Mouse (Mus musculus) inflammation-experienced regulatory T-cells, adult 6 months (primary cell): ENCODE data around the gene Sorbs1. TPM values are rescaled to one million over a fixed set of nuclear protein-coding genes. Genes with fewer than 3 reads are reported as not detected.
"Not testable (repeated sequence)": the region's sequence is repeated elsewhere in the genome, so short reads cannot be mapped to it uniquely, and the experiment has no call there.

ENCODE experiments used
- ATAC-seq: one replicate; pipeline ENCODE4 v1.8.0; 2017
- polyA plus RNA-seq, 3 experiments: library from polyadenylated mRNA; unstranded; fragments of 100-300 nt; shearing (Covaris generic); gene quantifications; one replicate each; pipeline ENCODE4 v1.2.1; 2017

Gene Sorbs1
- polyA plus RNA-seq, result 10 to 100 TPM; 12.3 to 23.7 (median 19.6) TPM

DNA sequence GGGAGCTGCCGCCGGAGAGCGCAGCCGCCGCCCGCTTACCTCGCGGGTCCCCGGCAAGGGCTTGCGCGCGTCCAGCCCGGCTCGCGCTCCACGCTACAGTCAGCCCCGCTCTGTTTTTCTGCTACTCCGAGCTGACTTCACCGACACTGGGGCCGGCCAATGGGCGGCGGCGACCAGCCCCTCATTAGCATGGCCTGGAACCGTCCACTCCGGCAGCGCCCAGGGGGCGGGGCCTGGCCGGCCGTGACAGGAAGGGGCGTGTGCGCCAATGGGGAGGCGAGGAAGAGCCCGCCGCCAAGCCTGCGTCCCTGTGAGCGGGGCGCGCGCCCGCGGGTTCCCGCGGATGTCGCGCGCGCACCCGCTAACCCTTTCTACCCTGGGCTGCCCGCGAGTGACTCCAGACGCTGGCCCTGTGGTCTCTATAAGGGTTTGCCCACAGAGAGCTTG, at the start of gene Sorbs1:
Sorbs1 (minus strand) TSS at position 148 of the 447 bp plus-strand sequence.
- ATAC-seq, result peak; percentile 93

DNA sequence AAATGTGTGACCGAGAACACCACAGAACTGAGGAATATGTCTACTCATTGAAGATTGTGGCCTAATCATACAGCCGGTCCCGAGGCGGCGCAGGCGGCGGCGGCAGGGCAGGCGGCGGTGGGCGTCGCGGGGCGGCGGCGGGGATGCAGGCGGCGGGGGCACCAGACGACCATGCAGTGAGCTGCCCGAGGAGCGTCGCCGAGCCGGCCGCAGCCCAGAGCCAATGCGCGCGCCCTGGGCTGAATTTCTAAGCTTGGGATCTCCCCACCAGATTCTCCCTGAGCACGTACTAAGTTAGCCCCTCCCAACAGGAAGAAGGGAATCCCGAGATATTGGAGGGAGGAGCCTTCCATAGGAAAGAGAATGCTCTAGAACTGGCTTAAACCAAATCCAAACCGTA, 47.9 kb upstream of the Sorbs1 start:
- ATAC-seq, result not testable (repeated sequence)

DNA sequence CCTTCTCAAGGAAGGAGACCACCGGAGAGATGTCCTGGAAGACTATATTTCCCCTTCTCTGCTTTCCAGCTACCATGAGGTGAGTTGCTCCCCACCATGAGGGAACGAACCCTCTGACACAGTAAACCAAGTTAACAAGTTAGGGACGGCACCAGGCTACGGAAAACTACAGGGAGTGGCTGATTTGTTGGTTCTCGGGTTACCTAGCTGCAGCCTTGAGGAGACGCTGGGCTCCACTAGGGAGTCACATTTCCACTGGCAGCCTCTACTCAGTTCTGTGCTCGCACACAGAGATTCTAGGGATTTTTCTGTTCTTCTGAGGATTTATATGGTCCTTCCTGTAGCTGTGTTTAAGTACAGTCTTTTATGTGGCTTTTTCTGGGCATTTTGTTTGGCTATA, 42.5 kb upstream of the Sorbs1 start:
- ATAC-seq, result no peak

DNA sequence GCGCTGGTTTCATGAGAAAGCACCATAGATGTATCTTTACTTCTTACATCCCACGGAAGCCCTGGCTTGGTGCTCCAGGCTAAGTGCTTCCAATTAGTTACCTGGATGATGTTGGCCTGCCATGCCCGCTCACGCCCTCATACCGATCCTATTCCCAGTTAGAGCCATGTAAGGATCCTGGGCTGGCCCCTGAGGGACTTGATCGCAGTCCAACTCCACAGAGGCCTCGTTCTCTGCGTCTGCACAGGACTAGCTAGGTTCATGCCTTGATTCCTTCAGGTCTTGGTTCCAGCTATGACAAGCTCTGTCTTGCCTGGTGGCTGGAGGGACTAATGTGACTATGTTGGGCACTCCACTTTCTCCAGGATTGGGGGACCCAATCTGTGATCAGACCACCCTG, 41.6 kb upstream of the Sorbs1 start:
- no peak for ATAC-seq

DNA sequence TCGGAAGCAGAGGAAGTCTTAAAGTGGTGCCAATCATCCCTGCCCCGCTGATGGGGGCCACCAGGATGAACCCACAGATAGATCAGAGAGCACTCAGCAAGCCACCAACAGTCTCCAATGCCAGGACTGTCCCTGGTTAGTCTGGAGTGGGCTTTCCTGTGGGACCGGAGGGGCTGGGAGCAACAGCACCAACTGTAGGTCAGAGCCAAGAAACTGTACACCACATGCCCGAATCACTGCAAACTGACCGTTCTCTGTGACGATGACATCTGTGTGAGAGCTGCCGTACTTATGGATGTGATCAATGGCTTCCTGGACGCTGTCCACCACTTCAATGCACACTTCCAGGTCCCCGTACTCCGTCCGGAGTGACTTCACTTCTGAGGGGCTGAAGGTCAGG, 40.8 kb upstream of the Sorbs1 start:
- no peak for ATAC-seq

DNA sequence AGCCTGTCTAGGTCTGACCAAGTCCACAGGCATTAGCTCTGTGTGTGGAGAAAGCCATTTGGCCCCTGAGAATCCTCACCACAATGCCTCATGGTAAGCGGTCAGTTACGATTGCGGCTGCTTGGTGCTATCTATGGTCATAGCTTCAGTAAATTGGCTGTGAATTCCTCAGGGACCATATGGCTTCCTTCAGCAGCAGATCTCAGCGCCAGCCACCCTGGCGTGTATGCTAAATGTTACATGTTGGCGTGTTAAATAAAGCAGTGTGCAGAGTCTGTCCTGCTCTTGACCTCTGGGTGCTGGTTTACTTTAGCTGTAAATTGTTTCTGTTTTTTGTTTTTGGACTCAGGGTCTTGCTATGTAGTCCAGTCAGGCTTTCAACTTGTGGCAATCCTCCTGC, 40.3 kb upstream of the Sorbs1 start:
- ATAC-seq, result no peak

DNA sequence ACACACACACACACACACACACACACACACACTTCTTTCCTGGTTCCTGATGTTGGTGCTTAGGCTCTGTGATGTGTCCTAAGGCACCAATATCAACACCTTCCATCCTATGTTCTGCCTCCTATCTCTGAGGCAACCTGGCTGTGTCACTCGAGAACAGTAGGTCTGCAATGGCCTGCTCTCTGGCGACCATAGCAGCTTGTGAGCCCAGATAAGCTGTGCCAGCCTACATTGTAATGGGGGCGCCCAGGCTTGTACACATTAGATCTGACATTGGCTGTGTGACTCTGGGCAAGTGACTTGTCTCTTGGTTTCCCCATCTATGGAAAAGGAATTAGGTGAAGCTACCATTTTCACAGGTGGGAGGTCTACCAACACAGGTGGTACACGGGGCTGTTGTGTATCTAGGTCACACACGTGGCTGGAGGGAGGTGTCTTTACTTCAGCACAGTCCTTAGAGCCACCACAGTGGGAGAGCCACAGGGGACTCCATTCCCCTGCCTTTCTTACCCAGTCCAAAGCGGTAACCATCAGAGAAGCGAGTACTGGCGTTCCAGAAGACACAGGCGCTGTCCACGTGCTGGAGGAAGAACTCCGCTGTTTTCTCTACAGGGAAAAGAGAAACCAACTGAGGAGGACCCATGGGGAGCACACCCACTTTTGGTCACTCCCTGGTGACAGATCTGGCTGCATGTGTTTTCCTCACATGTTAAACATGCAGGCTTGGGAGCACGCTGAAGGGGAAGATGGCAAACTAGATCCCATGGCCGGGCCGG, 39.6 kb upstream of the Sorbs1 start:
- ATAC-seq, result no peak

DNA sequence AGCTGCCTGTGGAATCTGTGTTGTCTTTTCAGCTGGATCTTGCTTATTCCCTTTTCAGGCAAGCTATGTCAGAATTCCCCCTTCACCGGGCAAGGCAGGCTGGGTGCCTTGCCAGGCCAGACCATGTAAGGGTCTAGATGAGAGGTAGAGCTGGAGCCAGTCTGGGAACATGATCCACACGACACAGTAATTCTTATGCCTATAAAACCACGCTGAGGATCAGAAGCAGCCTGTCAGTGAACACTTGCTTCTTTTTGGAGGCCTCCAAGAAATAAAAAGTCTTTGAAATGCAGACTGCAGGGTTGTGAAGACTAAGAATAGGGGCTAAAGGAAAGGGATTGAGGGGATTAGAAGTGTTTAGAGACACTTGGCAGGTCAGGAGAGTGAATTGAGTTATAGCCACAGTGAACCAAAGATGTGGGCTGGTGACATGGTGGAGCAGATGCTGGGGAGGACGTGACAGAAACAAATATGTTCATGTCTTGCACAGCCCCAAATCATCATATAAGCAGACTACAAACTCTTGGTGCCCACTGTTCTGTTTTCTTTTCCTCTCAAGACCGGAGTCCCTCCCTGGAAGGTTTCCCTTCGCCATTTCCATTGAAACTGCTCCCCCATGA, 36.0 kb upstream of the Sorbs1 start:
- no peak for ATAC-seq

DNA sequence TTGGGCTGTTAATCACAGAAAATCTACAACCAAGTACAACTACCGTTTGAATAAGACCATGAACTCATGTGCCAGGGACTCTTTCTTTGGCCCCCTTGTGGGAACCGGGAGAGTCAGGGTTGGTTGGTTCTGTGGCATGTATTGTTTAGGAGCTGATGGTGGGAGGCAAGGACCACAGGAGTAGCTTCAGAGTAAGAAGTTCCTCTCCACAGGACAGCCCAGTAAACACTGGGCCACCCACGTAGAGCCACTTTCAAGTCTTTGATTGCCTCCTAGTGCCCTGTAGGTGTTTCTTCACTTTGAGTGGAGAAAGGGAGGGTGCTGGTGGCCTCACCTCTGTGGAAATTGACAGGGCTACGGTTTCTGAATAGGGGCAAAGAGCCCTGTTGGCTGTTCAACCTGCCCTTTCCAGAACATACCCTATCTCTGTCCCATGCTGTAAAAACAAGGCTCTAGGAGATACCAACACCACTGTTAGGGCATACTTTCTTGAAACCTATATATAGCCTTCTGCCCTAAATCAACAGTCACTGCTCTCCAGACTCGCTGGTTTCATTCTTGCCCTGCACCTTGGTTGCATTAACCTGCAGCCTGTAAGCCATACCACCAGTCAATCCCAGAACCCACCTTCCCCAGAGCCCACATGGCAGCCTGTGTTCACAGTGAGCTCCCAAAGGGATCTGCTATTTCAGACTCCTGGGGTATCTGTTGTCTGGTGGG, 35.4 kb upstream of the Sorbs1 start:
- no peak for ATAC-seq

DNA sequence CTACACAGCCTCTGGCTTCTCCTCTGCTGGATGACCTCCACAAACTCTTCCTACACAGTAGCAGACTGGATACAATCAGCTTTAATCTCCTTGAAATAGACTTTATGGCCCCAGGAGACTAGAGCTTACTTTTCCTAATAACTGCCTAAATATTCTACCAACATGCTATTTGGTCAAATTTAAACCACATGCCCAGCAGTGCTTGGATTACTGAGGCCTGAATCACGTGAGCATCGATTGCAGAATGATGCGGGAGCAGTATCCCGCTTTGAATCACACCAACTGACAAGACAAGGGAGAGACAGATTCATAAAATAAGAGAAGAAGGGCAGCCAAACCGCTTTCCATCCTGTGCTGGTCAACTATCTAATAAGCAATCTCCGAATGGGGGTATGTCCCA, 34.8 kb upstream of the Sorbs1 start:
- ATAC-seq, result no peak

DNA sequence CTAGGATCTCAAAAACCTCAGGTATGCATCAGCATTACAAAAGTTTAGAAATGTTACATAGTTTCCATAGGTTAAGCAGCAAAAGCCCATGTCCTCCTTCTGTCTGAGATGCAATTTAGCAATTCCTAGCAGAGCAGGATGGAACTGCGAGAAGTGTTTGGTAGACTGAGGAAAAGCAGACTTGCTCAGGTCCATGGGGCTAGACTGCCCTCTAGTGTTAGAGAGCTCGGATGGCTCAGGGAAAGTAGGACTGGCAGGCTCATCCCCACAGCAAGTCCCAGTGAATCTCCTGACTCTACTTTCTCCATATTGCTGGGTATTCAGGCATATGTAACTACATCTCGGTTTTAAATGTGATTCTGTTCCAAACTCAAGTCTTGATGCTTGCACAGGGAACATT, 31.3 kb upstream of the Sorbs1 start:
- ATAC-seq, result no peak

DNA sequence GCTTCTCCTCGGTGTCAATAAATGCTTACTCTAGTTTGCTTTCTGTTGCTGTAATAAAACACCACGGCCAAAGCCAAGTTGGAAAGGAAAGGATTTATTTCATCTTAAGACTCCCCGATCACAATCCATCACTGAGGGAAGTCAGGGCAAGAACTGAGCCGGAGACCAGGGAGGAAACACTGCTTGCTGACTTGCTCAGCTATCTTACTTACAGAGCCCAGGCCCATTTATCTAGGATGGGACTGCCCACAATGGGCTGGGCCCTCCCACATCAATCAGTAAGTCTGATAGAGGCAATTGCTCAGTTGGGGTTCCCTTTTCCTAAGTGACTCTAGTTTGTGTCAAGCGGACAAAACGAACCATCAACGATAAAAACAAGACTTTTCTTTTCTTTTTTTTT, 29.2 kb upstream of the Sorbs1 start:
- no peak for ATAC-seq

DNA sequence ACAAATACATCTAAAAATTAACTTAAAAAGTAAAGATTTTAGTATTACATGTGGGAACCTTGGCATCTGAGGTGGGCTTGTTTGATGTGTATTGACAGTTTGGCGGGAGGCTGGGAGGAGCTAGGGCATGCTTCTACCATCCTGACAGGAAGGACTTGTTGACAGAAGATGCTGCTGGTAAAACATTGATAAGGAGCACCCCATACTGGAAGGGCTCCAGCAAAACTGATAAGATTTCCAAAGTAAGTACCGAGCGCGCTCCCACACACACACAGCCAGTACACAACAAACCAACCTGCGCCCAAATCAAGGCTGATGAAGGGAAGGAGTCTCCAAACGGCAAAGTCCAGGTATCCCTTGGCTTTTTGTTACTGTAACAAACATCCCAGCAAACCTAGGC, 22.9 kb upstream of the Sorbs1 start:
- no peak for ATAC-seq

DNA sequence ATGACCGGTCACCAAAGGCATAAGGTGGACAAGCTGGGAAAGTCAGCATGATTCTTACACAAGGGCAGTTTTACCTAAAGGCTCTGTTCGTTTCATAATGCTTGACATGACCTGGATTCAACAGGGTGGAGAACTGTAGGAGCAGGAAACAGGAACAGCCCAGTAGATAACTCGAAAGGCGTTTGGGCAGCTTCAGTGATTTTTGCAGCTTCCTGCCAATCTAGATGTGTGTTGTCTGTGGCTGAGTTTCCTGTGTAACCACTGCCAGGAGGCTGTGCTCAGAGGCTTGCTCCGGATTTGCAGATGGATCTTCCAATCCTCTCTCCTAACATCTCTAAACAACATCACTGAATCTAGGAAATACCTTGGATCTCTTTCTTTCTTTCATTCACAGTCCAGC, 18.9 kb upstream of the Sorbs1 start:
- no peak for ATAC-seq

DNA sequence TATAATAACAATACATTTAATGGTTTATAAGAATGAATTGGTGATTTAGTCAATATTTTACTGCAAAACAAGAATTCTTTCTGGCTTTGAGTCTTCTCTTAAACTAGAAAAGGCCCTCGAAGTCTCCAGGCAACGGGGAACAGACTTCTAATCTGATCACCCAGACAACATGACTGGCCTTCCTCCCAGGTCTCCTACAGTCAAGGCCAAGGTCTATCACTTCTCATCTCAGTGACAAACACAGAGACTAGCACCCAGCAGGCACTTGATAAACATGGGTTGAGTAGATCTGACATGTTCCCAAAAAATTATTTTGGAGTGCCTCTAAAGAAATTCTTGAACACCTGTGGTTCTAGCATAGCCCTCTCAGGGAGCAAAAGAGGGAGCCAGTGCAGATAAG, 16.7 kb upstream of the Sorbs1 start:
- ATAC-seq, result no peak

DNA sequence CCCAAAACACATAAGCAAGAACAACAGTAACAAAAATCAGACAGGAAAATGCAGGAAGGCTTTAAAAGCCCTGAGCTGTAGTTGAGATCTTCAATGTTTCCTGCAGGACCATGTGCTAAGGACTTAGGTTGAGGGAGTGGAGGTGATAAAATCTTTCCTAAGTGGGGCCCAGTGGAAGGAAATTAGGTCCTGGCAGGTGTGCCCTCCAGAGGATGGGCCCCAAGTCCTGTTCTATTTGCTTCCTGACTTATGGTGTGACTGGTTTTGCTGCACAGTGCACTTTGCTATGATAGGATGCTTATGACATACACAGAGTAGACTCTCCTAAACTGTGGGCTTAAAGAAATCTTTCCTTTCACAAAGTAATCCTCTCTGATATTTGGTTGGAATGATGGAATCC, 14.7 kb upstream of the Sorbs1 start:
- no peak for ATAC-seq

DNA sequence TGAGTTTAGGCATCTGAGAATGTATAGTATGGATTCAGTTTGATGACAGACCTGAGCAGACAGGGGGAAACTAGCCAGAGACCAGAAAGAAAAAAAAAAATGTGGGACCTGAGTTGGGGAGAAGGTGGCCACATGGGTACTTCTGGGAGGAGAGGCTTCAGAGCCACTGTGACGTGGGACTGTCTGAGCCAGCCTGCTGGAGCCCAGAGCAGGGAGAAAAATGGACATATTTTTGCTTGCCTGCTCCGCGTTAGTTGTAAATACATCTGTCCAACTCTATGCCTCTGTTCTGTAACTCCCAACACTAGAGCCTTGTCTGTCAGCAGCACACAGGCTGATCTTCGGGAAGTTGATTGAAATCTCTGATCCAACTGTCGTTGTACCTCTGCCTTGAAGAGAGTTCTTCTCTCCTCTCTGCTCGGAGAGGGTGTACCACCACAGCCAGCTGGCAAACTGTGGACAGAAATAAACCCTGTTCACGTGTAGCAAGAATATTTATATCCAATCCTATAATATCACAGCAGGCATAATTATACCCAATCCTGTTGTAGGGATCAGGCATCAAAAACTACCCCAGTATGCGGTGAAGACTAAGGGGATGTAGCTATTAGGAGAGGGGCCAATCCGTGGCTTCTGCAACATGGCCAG, 12.9 kb upstream of the Sorbs1 start:
- no peak for ATAC-seq

DNA sequence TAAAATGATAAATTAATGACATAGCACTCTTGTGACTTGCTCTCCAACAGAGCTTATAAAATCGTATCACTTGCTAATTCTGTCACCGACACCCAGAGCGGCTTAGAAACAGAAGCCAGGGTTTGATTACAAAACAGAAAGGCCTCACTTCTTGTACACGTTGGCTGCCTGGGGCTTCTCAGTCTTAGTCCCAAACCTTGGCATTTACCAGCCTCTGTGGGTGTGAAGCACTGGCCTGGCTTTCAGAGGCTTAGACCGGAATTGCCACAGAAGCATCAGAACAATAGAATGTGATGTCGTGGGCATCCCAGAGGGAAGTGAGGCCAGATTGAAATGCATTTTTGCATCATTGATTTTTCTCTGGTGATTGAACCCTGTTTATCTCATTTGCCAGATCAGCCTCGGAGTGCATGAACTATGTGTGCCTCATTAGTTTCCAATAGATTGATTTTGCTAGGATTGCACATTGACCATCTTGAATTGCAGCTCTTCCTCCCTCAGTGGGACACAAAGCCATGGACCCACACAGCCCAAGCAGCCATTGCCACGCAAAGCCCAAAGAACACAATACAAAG, 9.9 kb upstream of the Sorbs1 start:
- ATAC-seq, result no peak

DNA sequence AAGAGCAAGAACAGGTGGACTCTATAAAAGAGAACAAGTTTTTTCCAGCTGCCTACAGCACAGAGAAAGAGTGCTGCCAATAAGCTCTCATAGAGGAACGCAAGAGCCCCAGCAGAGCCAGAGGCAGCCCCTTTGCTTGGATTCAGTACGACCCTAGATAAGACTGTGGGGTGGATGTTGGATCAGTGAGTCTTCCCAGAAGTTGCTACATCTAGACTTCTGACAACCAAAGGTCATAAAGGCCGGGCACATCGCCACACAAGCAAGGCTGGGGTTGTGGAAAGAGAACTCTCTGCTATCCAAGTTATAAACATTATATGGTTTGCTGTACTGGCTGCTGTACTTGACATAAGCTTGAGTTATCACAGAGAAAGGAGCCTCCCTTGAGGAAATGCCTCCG, 6.8 kb upstream of the Sorbs1 start:
- no peak for ATAC-seq

DNA sequence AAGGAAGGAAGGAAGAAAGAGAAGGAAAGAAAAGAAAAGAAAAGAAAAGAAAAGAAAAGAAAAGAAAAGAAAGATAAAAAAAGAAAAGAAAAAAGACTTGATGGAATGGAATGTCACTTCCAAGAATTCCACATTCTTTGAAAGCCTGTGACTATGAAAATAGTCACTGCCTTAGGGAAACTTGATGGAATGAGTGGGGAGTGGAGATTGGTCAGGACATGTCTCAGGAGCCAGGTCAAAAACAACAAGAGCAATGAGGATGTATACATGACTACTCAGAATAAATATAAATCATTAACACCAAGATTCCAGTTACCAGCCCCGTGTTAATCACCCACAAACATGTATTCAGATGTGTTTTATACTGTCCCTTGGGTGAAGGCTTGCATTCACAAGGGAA, 5.1 kb upstream of the Sorbs1 start:
- no peak for ATAC-seq

DNA sequence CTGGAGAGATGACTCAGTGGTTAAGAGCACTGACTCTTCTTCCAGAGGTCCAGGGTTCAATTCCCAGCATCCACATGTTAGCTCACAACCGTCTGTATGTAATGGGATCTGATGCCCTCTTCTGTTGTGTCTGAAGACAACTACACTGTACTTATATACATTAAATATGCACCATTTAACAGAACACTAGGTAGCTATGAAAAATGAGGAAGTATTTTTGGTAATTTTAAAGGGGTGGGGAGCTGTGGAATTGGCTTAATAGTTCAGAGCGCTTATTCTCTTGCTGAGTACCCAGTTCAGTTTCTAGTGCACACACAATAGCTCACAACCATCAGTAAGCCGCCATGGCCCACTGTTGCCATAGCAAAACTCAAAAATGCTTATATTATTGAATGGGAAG, 2.0 kb upstream of the Sorbs1 start:
- no peak for ATAC-seq

DNA sequence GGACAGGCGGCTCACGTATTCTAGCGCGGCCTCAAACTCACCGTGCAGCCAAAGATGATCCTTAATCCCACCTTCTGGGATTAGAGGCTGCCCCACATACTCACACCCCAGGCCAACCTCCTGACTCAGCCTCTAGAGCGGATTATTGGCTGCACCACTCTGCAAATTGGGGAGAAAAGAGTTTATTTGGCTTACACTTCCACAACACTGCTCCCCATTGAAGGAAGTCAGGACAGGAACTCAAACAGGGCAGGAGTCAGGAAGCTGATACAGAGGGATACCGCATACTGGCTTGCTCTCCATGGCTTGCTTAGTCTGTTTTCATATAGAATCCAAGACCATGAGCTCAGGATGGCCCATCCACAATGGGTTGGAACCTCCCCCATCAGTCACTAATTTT, 797 bp upstream of the Sorbs1 start:
- ATAC-seq, result no peak
